Mouse (Mus musculus) liver, adult 2 months (tissue): ENCODE data around the gene Adh6b. TPM values are rescaled to one million over a fixed set of nuclear protein-coding genes. Genes with fewer than 3 reads are reported as not detected.

Experiments used
- DNase-seq: peaks from one replicate; pipeline ENCODE4 v3.0.0-alpha.2; 2011; ENCODE audit warnings: low read depth, low spot score; ENCODE audit errors: extremely low read depth
- H3K27ac ChIP-seq: fragments of 200-500 bp; replicated peaks from 2 replicates; pipeline ENCODE4 v1.5.1; 2012; ENCODE audit warnings: low read depth, mild to moderate bottlenecking, control low read depth, inconsistent platforms, low read length; ENCODE audit not compliant: insufficient read depth
- H3K27me3 ChIP-seq: fragments of 200-500 bp; 2 replicates; pipeline ENCODE4 v1.6.1; 2012; ENCODE audit warnings: mild to moderate bottlenecking, moderate library complexity, low read length, inconsistent platforms; ENCODE audit not compliant: control insufficient read depth, insufficient read depth
- H3K36me3 ChIP-seq: fragments of 200-500 bp; 2 replicates; pipeline ENCODE4 v1.6.1; 2012; ENCODE audit warnings: low read length, inconsistent platforms; ENCODE audit not compliant: control insufficient read depth, insufficient read depth
- H3K4me1 ChIP-seq: fragments of 200-500 bp; 2 replicates; pipeline ENCODE4 v1.6.1; 2011; ENCODE audit warnings: low read length; ENCODE audit not compliant: control insufficient read depth, insufficient read depth
- H3K4me3 ChIP-seq: fragments of 200-500 bp; 2 replicates; pipeline ENCODE4 v1.5.1; 2011; ENCODE audit warnings: low read depth, mild to moderate bottlenecking, control low read depth, low read length, moderate library complexity; ENCODE audit not compliant: insufficient read depth
- H3K79me2 ChIP-seq: fragments of 200-500 bp; 2 replicates; pipeline ENCODE4 v1.6.1; 2012; ENCODE audit warnings: inconsistent platforms, mild to moderate bottlenecking, low read length, moderate library complexity; ENCODE audit not compliant: control insufficient read depth, insufficient read depth
- H3K9ac ChIP-seq: fragments of 200-500 bp; 2 replicates; pipeline ENCODE4 v1.6.1; 2012; ENCODE audit warnings: low read depth, mild to moderate bottlenecking, control low read depth, inconsistent platforms, low read length
- CTCF ChIP-seq: fragments of 200-500 bp; IDR thresholded peaks from 2 replicates; pipeline ENCODE4 v1.5.1; 2011; ENCODE audit warnings: low read depth, low read length, control low read depth
- POLR2A ChIP-seq: fragments of 200-500 bp; IDR thresholded peaks from 2 replicates; pipeline ENCODE4 v1.6.1; 2011; ENCODE audit warnings: low read length, control low read depth; ENCODE audit not compliant: insufficient read depth; ENCODE audit errors: extremely low read depth
- WGBS: fragments of 180-500 bp; shearing (Covaris S2); methylation state at CpG from one replicate; pipeline ENCODE4 v1.1.7; 2018; 5-methylcytosine and 5-hydroxymethylcytosine counted together
- polyA plus RNA-seq: library from polyadenylated mRNA; depleted of rRNA; stranded (reverse); fragments of >200 nt; gene quantifications from 2 replicates; pipeline ENCODE4 v1.2.3, GENCODE M21; 2012
- total RNA-seq: library from RNA; depleted of rRNA; stranded (reverse); fragments of >200 nt; gene quantifications from 2 replicates; pipeline ENCODE4 v1.2.3, GENCODE M21; 2014

Adh6b gene
- total and polyA plus RNA-seq, 2 experiments: 0.06 TPM; not detected in 1

DNA sequence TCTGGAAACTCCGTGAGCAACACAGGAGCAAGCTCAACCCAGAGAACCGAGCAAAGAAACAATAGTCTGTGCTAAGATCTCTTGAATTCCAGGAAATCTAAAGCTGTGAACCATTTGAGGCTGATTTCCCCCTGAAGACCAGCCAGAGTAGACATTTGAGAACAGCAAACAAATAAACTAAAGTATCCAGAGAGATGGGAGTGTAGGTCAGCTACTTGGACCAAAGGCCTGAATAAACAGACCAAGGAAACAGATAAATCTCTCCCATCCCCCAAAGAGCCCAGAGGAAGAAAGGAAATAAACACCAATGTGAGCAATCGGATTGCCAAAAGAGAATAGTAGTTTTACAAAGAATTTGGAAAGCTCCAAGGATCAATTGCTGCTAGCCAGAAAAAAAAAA is 5.5 kb downstream of the Adh6b start:
- peak; percentile 56 for DNase-seq

DNA sequence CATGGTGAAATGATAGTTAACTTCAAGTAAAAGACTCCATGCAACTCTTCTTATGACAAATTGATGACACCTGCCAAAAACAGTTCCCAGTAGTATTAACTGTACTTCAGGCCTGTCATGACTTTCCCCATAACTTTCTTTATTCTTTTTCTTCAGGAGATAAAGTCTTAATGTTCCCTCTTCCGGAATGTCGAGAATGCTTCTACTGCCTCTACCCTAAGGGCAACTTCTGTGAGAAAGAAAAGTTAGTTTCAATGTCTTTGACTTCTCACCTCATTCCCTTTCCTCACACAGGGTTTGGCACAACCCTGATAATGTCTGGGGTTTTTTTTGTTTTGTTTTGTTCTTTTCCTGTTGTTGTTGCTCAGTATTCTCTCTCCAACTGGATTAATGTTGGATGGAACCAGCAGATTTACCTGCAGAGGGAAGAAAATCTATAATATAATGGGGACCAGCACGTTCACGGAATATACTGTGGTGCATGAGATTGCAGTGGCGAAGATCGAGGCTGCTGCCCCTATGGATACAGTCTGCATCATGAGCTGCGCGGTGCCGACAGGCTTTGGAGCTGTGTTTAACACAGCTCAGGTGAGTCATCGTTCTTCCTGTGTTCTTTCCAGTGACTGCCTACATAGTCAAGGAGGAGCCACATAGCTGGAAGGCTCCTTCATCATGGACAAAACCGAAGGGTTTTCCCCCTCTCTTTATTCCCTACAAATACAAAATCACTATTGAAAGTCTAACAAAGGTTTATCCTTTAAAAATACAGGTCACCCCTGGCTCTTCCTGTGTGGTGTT is 10.6 kb downstream of the Adh6b start:
- H3K9ac ChIP-seq: no peak overlapping the region
- H3K27ac ChIP-seq: no peak overlapping the region
- H3K27me3 ChIP-seq: no peaks in the 10 kb centered on the region
- no peak for TF ChIP-seq POLR2A
- no peak for TF ChIP-seq CTCF
- H3K4me1 ChIP-seq: peaks cover 3% of the 10 kb centered on the region; the same call in 1 of the 2 replicates
- 95% methylated on average over 11 of the region's 11 CpGs for WGBS
- H3K4me3 ChIP-seq: no peak overlapping the region
- H3K79me2 ChIP-seq: no peaks in the 10 kb centered on the region
- no peak for DNase-seq
- no peaks in the 10 kb centered on the region for H3K36me3 ChIP-seq

More for the DNA sequence above, 5.5 kb downstream of the Adh6b start:
- no peak overlapping the region for H3K27ac ChIP-seq
- peaks cover 6% of the 10 kb centered on the region; the same call in 1 of the 2 replicates for H3K4me1 ChIP-seq
- H3K4me3 ChIP-seq: no peak overlapping the region
- no peak overlapping the region for H3K9ac ChIP-seq
- TF ChIP-seq CTCF (no peak), POLR2A (no peak)
- H3K79me2 ChIP-seq: no peaks in the 10 kb centered on the region
- H3K27me3 ChIP-seq: no peaks in the 10 kb centered on the region
- WGBS: 40% methylated on average over 3 of the region's 3 CpGs
- H3K36me3 ChIP-seq: no peaks in the 10 kb centered on the region

DNA sequence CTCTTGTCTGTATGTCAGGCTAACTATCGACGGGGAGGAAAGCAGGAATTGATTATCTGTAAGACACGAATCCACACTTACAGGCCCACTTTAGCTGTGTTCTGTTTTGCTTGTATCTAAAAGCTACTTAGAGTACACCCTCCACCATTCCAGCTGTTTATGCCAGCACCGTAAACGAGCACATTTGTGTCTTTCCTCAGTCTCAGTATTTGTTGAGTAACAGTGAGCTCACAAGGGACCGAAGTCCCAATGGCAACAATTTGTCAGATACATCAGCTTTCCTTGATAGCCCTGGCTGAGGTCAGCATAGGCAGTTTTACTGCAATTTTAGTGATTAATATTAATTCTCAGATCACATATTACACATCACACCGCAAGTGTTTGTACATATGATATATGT is 17.3 kb downstream of the Adh6b start:
- Histone ChIP-seq H3K4me3 (no peak overlapping the region), H3K27ac (peak overlapping the region; percentile 69), H3K27me3 (no peaks in the 10 kb centered on the region), H3K4me1 (peaks cover 17% of the 10 kb centered on the region), H3K79me2 (no peaks in the 10 kb centered on the region), H3K36me3 (no peaks in the 10 kb centered on the region), H3K9ac (no peak overlapping the region)
- 46% methylated on average over 7 of the region's 7 CpGs for WGBS
- TF ChIP-seq CTCF (no peak), POLR2A (no peak)
- DNase-seq: peak; percentile 89

- peak; percentile 93 for DNase-seq
- Histone ChIP-seq H3K79me2 (no peaks in the 10 kb centered on the region; the same call in 1 of the 2 replicates), H3K4me1 (peaks cover 23% of the 10 kb centered on the region), H3K36me3 (no peaks in the 10 kb centered on the region), H3K27me3 (no peaks in the 10 kb centered on the region), H3K27ac (peak overlapping the region; percentile 98), H3K4me3 (no peak overlapping the region), H3K9ac (no peak overlapping the region)
- TF ChIP-seq CTCF (no peak), POLR2A (no peak)
- WGBS: 23% methylated on average over 4 of the region's 4 CpGs
These were observed 19.1 kb downstream of the Adh6b start for GRCm38 (mm10) chr3:138360721-138361120.

DNA sequence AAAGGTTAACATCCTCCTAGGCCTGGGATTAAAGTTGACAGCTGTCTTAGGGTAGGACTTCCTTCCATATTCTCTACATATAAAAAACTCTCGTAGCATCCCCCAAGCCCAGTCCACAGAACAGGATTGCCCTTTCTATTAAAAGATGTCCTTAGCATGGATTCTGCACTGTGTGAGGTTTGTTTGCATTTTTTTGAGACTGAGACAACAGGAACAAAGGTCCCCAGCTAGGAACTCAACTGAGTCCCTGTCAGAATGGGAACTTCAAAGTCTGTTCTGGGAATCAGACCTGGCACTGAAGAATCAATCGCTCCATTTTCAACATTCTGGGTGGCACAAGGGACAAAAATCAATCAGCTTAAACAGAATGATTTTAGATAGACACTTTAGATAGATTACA is 21.3 kb downstream of the Adh6b start:
- Histone ChIP-seq H3K79me2 (no peaks in the 10 kb centered on the region; the same call in 1 of the 2 replicates), H3K36me3 (no peaks in the 10 kb centered on the region), H3K9ac (no peak overlapping the region), H3K4me3 (no peak overlapping the region), H3K27ac (no peak overlapping the region), H3K4me1 (peaks cover 26% of the 10 kb centered on the region), H3K27me3 (no peaks in the 10 kb centered on the region)
- TF ChIP-seq CTCF (no peak), POLR2A (no peak)
- peak; percentile 97 for DNase-seq
- WGBS: 25% methylated on average over 2 of the region's 2 CpGs

- no peaks in the 10 kb centered on the region for H3K36me3 ChIP-seq
- WGBS: 76% methylated on average over 2 of the region's 2 CpGs
- peak overlapping the region; percentile 7 for H3K27ac ChIP-seq
- peak; percentile 72 for DNase-seq
- no peak overlapping the region for H3K9ac ChIP-seq
- H3K4me1 ChIP-seq: peaks cover 14% of the 10 kb centered on the region
- no peak overlapping the region for H3K4me3 ChIP-seq
- no peak for TF ChIP-seq CTCF
- TF ChIP-seq POLR2A: no peak
- H3K79me2 ChIP-seq: no peaks in the 10 kb centered on the region; the same call in 1 of the 2 replicates
- H3K27me3 ChIP-seq: no peaks in the 10 kb centered on the region
These were observed 24.6 kb downstream of the Adh6b start for GRCm38 (mm10) chr3:138366181-138366580.
